Mouse (Mus musculus): ENCODE results near the gene Kdm4d. TPM values are rescaled to one million over a fixed set of nuclear protein-coding genes. Genes with fewer than 3 reads are reported as not detected.

Kdm4d gene
- polyA plus RNA-seq (2021), result 0.22 TPM

DNA sequence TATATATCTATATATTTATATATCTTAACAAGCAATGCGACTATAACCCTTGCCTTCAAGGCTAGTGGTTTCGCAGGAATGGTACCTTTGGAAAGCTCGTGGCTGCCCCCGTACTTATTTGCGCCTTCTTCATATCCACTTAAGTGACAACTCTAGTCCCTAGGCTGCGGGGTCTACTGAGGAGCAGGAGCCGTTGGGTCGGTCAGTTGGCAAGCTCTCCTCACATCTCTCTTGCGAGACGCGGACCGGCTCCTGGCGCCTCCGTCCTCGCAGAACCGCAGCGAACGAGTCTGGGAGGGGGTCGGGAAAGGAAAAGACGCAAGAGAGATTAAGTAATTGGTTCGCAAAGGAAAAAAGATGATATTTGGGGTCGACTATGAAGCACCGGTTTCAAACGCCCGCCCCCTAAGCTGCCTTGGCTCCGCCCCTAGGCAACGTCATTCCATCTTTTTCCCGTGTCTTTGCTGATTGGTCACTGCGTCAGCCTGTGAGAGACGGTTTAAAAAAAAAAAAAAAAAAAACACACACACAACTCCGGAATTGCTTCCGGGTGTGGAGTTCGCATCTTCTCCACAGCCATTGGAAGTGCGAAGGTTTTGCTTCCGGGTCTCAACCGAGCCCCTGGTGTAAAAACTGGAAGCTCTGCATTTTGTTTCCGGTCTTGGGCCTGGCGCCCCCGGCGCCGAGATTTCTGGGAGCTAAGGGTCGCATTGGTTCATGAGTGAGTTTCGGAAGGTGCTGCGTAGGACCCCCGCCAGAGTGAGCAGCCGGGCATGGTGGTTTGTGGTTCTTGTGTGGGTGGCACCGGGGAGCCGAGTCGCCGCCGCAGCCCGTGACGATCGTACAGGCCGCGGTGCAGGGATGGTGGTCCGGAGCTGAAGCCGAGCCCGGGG, at the start of gene Kdm4d, which contains the start of gene Cwc15:
Gene Kdm4d (minus strand): TSS at position 460 of the 893 bp plus-strand sequence.
Gene Cwc15 (plus strand): TSS at position 595 of the 893 bp plus-strand sequence.
- ChIA-PET POLR2A (interaction anchor here (0.5 to 0.7 kb wide), 6 partner anchors 13 to 771 kb away, joined by 3 to 7 read pairs (median 3); partner anchors contain the start of gene Endod1), CTCF (interaction anchor here (0.7 to 1.8 kb wide), 6 partner anchors 13 to 176 kb away, joined by 3 to 6 read pairs (median 3); no protein-coding TSS in a partner anchor)
- TF ChIP-seq CTCF (IDR thresholded peaks at IDR 0.05), result no peak
- in situ Hi-C loops (cut with MboI; ENCODE audit: low pct_unique_long_range_greater_than_20kb), result loop anchor here (25.0 kb wide), 2 partner anchors 512 to 638 kb away; no protein-coding TSS in a partner anchor
- ATAC-seq (peak; percentile 87), DNase-seq (ENCODE audit: low read depth, low spot score) (peak; percentile 87)
- no peaks in the 10 kb centered on the region for H3K27me3 ChIP-seq

DNA sequence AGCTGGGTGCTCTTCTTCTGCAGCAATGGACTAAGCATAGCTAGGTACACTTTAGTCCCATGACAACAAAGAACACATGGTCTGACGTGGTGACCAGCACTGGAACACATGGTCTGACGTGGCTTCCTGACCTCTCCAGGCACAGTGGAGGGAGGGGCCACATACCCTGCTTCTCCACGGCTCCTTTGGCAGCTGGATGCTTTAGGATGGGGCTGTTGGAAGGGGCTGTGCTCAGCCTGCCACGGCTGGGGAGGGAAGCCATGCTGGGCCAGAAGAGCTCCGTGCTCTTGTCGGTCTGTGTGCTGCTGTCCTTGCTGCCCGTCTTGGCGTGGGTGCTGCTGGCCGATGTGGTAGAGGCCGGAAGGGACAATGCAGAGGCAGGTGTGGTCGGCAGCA, 48.1 kb upstream of the Kdm4d start:
- ATAC-seq (no peak), DNase-seq (ENCODE audit: low read depth, low spot score) (no peak)
- POLR2A ChIA-PET, result no interaction called here
- CTCF ChIA-PET, result interaction anchor here (0.8 to 0.9 kb wide), 2 partner anchors 13 to 24 kb away, joined by 3 read pairs; no protein-coding TSS in a partner anchor
- H3K27me3 ChIP-seq, result no peaks in the 10 kb centered on the region
- in situ Hi-C loops (cut with MboI; ENCODE audit: low pct_unique_long_range_greater_than_20kb), result no loop called here
- TF ChIP-seq CTCF (IDR thresholded peaks at IDR 0.05), result no peak

DNA sequence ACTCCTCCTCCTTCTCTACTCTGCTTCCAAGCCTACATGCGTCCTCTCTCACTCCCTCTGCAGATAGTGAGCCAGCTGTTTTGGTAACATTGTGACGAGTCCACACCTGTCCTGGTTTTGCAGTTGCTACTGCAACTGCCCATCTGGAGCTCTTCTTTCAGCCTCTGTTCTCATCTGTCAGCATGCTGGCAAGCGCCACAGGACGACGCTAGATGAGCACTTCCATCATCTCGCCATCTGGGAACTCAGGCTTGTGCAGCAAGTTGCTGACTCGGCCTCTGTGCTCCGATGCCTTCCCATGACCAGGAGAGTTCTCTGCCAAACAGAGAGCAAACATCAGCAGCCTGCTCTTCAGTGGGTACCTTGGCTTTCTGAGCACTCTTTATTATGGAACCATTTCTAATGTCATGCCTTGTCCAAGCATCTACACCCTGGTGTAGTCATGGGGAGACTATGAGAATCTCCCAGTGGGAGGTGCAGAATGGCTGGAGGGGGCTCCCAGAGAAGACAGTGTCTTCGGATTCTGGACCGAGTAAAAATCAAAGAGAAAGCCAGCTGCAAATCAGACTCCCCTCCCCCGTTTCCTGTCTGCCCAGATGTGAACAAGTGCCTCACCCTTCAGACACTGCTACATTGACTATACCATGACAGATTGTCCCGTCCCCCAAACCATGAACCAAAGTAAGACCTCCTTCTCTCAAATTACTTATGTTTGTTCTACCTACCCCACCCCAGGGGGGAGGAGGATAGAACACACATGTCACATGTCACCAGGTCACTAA, 47.5 kb upstream of the Kdm4d start:
- ATAC-seq (no peak), DNase-seq (ENCODE audit: low read depth, low spot score) (no peak)
- H3K27me3 ChIP-seq, result no peaks in the 10 kb centered on the region
- ChIA-PET CTCF (interaction anchor here (0.8 to 2.2 kb wide), 2 partner anchors 12 to 24 kb away, joined by 3 to 6 read pairs; no protein-coding TSS in a partner anchor), POLR2A (no interaction called here)
- in situ Hi-C loops (cut with MboI; ENCODE audit: low pct_unique_long_range_greater_than_20kb), result no loop called here
- TF ChIP-seq CTCF (IDR thresholded peaks at IDR 0.05), result no peak

DNA sequence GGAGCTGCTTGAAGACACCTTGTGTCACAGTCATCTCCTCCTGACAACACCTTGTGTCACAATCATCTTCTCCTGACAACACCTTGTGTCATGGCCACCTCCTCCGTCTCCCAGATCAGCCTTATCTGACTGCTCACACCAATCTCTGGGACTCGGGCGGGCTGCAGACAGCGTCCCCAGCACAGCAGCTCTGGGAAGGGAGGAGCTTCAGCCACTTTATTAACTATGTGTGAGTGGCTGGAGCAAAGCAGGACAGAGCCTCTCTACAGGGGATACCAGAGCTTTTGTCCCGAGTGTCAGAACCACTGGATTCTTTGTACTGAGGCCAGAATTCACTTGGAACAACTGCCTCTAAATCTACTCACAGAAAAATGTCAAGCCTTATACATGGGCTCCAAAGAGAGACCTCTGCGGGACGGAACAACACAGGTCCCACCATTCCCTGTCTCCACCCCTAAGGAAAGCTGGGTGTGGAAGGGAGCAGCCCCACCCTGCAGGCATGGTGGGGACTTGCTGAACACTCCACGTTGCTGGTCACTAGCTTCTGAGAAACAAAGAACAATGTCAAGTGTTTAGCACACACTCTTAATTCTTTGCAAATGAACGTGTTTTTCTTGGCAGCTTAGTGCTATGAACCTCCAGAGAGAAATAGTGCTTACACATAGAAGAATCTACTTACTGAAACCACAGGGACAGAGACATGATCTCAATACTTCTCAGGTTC, 43.9 kb upstream of the Kdm4d start:
- DNase-seq (ENCODE audit: low read depth, low spot score), result no peak
- POLR2A ChIA-PET, result no interaction called here

DNA sequence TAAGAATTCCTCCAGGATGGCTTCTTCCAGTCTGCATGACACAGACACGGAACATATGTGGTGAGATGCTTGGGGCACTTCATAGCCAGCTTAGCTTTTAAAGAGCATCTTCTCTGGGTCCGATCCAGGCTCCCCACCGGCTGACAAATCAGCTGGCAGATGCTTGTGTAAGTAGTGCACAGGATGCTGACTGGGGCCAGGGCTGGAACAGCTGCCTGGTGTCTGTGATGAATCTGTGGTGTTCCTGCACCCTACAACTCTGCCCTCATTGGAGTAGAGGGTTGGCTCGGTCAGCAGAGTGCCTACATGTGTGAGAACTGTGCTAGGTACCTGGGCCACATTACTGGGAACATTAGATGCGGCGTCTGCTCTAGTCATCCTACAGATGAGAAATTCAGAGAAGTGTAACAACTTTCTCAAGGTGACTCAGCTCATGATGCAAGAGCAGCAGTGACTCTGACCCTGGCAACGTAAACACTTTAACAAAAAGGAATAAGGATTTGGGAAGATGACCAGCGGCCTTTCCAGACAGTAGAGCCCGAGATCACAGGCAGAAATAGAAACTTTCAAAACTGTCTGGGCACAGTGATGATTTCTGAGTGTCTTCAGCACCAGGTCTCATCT, 34.7 kb upstream of the Kdm4d start:
- ATAC-seq, result peak; percentile 61
- ChIA-PET CTCF (interaction anchor here (1.0 to 1.4 kb wide), 2 partner anchors 9 to 12 kb away, joined by 3 to 6 read pairs; no protein-coding TSS in a partner anchor), POLR2A (interaction anchor here (0.8 kb wide), 1 partner anchor 55 kb away, joined by 3 read pairs; no protein-coding TSS in a partner anchor)
- in situ Hi-C loops (cut with MboI; ENCODE audit: low pct_unique_long_range_greater_than_20kb), result no loop called here
- H3K27me3 ChIP-seq, result no peaks in the 10 kb centered on the region
- TF ChIP-seq CTCF (IDR thresholded peaks at IDR 0.05), result no peak
- peak; percentile 53 for DNase-seq (ENCODE audit: low read depth, low spot score)

More for the DNA sequence above, 43.9 kb upstream of the Kdm4d start:
- in situ Hi-C loops (cut with MboI; ENCODE audit: low pct_unique_long_range_greater_than_20kb), result no loop called here
- CTCF ChIA-PET, result interaction anchor here (0.9 kb wide), 1 partner anchor 10 kb away, joined by 3 read pairs; no protein-coding TSS in a partner anchor
- no peak for ATAC-seq
- no peak for TF ChIP-seq CTCF (IDR thresholded peaks at IDR 0.05)
- H3K27me3 ChIP-seq, result no peaks in the 10 kb centered on the region

DNA sequence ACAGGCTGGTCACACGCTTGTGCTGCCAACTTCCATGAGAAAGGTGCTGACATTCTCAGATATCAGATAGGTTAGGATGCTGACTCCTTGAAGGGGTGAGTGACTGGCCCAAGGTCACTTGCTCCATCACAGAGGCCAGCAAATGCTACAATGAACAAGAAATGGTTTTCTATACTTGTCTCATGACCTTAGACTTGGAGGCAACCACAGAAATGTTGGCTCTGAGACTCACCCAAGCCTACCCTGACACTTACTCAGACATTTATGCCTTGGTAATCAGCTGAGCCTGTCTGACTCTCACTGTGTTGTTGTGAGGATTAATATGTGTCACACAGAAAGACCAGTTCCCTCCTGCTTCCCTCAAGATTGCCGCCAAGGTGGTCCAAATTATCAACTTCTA, 33.4 kb upstream of the Kdm4d start:
- in situ Hi-C loops (cut with MboI; ENCODE audit: low pct_unique_long_range_greater_than_20kb), result no loop called here
- no peaks in the 10 kb centered on the region for H3K27me3 ChIP-seq
- TF ChIP-seq CTCF (IDR thresholded peaks at IDR 0.05), result no peak
- ChIA-PET POLR2A (no interaction called here), CTCF (interaction anchor here (1.2 to 1.4 kb wide), 3 partner anchors 10 to 27 kb away, joined by 3 read pairs; no protein-coding TSS in a partner anchor)
- ATAC-seq, result no peak
- DNase-seq (ENCODE audit: low read depth, low spot score), result peak; percentile 55

DNA sequence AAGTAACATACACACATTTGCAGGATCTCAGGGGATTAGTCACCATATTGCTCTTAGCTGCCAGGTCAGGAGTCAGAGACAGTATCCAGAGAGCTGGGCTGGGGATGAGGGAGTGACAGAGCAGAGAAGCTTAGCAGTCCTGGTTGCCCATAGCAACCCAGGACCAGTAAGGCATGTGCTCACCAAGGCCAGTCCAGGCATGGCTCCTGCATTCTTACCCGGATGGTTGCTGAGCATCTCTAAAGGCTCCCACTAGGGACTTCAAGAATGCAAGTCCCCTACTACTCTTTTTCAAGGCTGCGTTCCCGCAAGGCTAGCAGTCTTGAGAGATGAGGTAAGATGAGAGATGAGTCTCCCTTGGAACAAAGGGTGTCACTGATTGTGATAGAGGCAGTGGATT, 32.0 kb upstream of the Kdm4d start:
- ChIA-PET POLR2A (no interaction called here), CTCF (interaction anchor here (1.2 kb wide), 1 partner anchor 28 kb away, joined by 3 read pairs; no protein-coding TSS in a partner anchor)
- ATAC-seq, result peak; percentile 3
- in situ Hi-C loops (cut with MboI; ENCODE audit: low pct_unique_long_range_greater_than_20kb), result no loop called here
- no peak for TF ChIP-seq CTCF (IDR thresholded peaks at IDR 0.05)
- no peak for DNase-seq (ENCODE audit: low read depth, low spot score)
- no peaks in the 10 kb centered on the region for H3K27me3 ChIP-seq

DNA sequence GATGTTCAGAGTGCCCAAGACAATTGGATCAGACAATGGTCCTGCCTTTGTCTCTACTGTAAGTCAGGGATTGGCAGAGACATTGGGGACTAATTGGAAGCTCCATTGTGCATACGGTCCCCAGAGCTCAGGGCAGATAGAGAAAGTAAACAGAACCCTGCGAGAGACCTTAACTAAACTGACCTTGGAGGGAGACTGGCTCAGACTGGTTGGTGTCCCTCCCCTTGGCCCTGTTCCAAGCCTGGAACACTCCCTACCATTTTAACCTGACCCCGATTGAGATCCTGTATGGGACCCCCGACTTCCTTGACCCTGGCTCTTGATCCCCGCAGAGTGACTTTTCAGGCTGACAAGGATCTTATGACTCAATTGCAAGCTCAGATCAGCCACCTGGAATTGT, 29.7 kb upstream of the Kdm4d start:
- ChIA-PET CTCF (no interaction called here), POLR2A (no interaction called here)
- no peak for DNase-seq (ENCODE audit: low read depth, low spot score)
- in situ Hi-C loops (cut with MboI; ENCODE audit: low pct_unique_long_range_greater_than_20kb), result no loop called here
- no peaks in the 10 kb centered on the region for H3K27me3 ChIP-seq
- no peak for ATAC-seq
- no peak for TF ChIP-seq CTCF (IDR thresholded peaks at IDR 0.05)

DNA sequence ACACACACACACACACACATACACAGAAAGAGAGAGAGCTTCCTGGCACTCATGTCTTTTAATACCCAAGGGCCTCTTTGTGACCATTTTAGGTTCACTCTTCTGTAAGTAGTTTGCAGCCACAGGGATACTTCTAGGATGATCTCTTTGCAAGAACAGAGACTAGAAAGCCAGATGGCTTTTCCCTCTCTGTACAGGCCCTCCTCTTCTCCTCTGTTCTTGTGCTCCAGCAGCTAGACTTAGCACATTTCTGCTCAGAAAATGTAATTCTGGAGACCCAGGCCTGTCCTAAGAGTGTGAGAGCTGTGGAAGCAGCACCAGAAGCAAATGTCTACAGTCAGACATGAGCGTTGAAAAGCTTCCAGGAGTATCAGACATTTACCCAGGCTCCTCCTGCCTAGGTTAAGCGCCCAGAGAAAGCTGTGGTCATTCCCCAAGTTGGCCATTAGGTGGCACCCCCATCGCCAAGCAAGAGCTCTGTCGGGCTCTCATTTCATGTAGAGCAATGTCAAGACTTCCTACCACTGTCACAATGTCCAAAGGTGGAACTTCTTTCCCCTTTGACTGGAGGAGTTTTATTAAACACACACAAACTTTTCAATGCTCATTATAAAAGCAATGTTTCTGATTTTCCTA, 23.2 kb upstream of the Kdm4d start:
- ChIA-PET CTCF (interaction anchor here (0.8 to 3.9 kb wide), 11 partner anchors 10 to 207 kb away, joined by 3 to 26 read pairs (median 4); no protein-coding TSS in a partner anchor), POLR2A (no interaction called here)
- H3K27me3 ChIP-seq, result no peaks in the 10 kb centered on the region
- ATAC-seq (peak; percentile 70), DNase-seq (ENCODE audit: low read depth, low spot score) (no peak)
- peak; percentile 93 for TF ChIP-seq CTCF (IDR thresholded peaks at IDR 0.05)
- in situ Hi-C loops (cut with MboI; ENCODE audit: low pct_unique_long_range_greater_than_20kb), result loop anchor here (5.0 to 25.0 kb wide), 3 partner anchors 89 to 661 kb away; no protein-coding TSS in a partner anchor
